Mouse (Mus musculus) granulocyte monocyte progenitor cell, adult 5-6 weeks (primary cell): ENCODE measurements around the gene Pcbp3. TPM values are rescaled to one million over a fixed set of nuclear protein-coding genes. Genes with fewer than 3 reads are reported as not detected.

ENCODE experiments used
- total RNA-seq, 2 experiments: library from RNA; stranded (forward) in 1 of 2; stranded (reverse) in 1 of 2; fragments of 200-712, 200-1000 nt in 1 of 2; fragments of >200 nt in 1 of 2; fragmentation: Nextera tagmentation in 1 of 2; gene quantifications; 2 replicates each; pipeline ENCODE4 v1.2.3; 2014 to 2017

Gene Pcbp3
- total RNA-seq, 2 experiments from 2014 or later, result 9.8 to 16.1 TPM

Other genes with a start within 250 kb of the Pcbp3 start
- gene Col6a1, start 235.7 kb downstream of the Pcbp3 start, total RNA-seq (2014; fragmentation: Nextera tagmentation), result not detected in 2 replicates
- gene Col6a1, start 235.7 kb downstream of the Pcbp3 start, total RNA-seq (2017), result not detected in 2 replicates
- gene Slc19a1, start 70.4 kb upstream of the Pcbp3 start, total RNA-seq (2014; fragmentation: Nextera tagmentation), result 43.5 and 50.8 TPM in 2 replicates
- 26.0 and 27.2 TPM in 2 replicates for gene Slc19a1, start 70.4 kb upstream of the Pcbp3 start, total RNA-seq (2017)
- not detected in 2 replicates for gene Col18a1, start 204.7 kb upstream of the Pcbp3 start, total RNA-seq (2014; fragmentation: Nextera tagmentation)
- gene Col18a1, start 204.7 kb upstream of the Pcbp3 start, total RNA-seq (2017), result 0.05 TPM in 1 of 2 replicates, not detected in the other